Mouse (Mus musculus) adrenal gland, postnatal 36 days (tissue): ENCODE results near the gene St6galnac5. TPM values are rescaled to one million over a fixed set of nuclear protein-coding genes. Genes with fewer than 3 reads are reported as not detected.

Experiments
- DNase-seq, 2 experiments: peaks; one replicate each; pipeline ENCODE4 v3.0.0; 2021; ENCODE audit warnings: mixed read lengths in 1 of 2
- total RNA-seq, 2 experiments: library from RNA; stranded (reverse); gene quantifications; 2 replicates each; pipeline ENCODE4 v1.2.3; 2021

St6galnac5 gene
- total RNA-seq, 2 experiments from 2014 or later = 0.56 to 0.79 TPM

GRCm38 (mm10) chr3:152950299-152950698, 31.7 kb downstream of the St6galnac5 start:
- no peak for DNase-seq

DNA sequence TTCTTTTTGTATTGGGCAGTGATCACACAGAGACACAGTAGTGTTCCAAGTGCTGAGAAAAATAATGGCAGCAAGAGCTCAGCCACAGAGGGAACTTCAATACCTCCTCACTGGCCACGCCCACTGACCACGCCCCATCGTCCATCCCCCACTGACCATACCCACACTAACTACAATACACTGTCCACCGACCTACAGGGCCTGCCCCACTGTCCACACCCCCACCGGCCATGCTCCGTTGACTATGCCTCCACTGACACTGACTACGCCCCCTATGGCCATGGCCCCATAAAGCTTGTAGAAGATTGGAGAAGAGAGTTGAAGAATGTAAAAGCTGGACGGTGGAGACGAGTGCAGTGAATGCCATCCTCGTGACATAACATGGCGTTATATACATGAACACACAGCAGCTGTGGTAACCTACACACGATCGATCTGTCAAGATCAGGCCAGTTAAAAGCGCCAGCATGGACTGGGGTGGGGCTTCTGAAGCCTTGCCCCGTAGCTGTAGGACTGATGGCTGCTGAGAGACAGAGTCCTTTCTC, 32.7 kb downstream of the St6galnac5 start:
- no peak for DNase-seq

- no peak for DNase-seq
Observed at GRCm38 (mm10) chr3:152948556-152948955, 33.5 kb downstream of the St6galnac5 start.

DNA sequence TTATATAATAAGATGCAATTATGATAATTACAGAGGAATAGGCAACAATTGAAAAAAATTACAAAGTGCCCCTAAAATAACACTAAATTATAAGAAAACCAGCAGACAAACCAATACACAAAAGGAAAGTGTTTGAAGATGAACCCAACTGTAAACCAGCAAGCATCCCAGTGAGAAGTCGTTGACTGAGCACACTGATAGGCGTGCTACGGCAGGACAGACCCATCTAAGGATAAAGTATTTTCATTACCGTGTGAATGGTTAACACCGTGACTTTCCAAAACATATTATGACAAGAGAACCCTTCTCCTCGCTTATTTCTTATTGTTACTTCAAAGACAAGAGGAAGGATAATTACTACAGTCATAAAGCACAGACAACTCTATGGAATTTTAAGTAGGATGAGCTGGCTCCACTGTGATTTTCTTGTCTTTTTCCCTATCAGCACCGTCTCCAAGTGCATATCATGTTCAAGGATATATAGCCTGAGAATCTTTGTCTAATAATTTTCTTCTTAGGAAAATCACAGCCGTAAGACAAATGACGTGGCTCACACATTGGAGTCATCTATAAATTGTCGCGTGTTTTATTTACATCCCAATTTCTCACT, 34.9 kb downstream of the St6galnac5 start:
- DNase-seq = no peak

- DNase-seq = no peak
Observed at GRCm38 (mm10) chr3:152944766-152945165, 37.3 kb downstream of the St6galnac5 start.

DNA sequence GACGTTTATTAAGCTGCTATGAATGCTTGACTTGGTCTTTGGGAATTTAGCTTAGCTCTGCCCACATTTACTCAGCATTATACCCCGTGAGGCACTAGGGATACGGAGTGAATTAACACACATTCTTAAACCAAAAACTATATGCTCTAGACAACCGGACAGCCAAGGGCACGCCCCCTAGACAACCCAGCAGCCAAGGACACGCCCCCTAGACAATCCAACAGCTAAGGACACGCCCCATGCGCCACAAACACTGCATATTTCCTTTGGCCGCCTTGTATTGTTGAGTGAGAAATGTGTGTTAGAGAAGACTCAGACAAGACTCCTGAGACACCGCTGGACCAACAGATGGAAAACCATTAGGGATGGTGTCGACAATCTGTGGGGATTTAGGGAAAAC, 39.1 kb downstream of the St6galnac5 start:
- no peak for DNase-seq

DNA sequence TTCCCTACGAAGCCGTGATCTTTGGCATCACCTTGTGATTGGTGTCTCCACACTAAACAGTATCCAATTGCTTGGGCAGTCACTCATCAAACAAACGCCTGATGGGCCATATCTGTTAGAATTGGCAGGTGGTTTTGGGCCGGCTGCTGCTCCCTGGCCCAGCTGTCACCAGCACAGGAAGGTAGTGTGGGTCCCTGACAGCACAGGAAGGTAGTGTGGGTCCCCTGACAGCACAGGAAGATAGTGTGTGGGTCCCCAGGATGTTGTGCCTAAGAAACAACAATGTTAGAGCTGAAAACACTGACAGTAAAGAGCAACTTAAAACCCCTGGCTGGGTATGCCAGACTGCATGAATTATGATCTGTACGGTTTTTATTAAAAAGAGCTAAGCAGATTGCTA, 40.4 kb downstream of the St6galnac5 start:
- DNase-seq = no peak

DNA sequence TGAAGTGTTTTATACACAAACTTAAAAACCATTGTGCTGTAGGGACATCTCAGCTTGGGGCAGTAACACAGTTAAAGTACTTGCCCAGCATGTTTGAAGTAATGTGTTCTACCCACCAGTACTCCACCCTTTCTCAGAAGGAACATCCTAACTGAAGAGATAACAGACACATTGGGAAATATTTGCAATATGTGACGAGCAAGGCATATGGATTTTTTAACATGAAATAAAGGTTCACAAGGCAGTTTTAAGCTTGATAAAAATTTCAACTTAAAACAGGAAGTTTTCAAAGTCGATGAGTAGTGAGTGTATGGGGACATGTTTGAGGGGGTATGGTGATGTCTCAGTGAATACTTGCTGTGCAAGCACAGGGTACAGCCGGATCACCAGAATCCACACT, 45.7 kb downstream of the St6galnac5 start:
- no peak for DNase-seq

DNA sequence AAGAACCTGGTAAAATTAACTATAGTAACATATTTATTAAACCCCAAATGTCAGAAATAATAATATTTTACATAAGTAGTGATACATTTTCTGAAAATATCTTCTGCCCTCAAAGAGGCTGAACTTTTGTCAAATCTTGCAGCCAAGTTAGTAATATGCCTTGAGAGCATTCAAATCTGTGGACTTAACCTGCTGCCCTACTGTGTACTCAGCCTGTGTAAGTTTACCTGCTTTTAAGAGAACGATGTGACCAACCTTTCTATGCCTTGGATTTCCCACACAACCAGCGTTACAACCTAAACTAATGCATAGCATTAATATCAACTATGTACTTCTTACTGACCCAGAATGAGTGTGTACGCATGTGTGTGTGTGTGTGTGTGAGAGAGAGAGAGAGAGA, 48.3 kb downstream of the St6galnac5 start:
- DNase-seq = no peak

- no peak for DNase-seq
Observed at GRCm38 (mm10) chr3:152932544-152932943, 49.5 kb downstream of the St6galnac5 start.

- DNase-seq = no peak
Observed at GRCm38 (mm10) chr3:152932096-152932495, 50.0 kb downstream of the St6galnac5 start.

DNA sequence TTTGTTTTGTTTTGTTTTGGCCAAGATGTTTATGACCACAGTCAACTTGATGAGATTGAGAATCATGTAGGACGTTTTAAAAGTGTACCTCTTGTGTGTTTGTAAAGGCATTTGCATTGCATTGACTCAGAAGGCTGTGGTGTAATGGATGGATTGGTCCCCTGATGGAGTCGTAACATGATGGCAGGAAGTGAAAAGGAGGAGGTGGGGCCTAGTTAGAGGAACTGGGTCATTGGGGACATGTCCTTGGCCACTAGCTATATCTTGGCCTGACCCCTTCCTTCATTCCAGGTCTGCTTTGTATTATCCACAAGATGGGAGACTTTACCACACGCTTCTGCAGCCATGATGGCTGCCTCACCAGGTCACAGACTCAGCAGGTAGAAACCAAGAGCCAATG, 50.7 kb downstream of the St6galnac5 start:
- DNase-seq = no peak

DNA sequence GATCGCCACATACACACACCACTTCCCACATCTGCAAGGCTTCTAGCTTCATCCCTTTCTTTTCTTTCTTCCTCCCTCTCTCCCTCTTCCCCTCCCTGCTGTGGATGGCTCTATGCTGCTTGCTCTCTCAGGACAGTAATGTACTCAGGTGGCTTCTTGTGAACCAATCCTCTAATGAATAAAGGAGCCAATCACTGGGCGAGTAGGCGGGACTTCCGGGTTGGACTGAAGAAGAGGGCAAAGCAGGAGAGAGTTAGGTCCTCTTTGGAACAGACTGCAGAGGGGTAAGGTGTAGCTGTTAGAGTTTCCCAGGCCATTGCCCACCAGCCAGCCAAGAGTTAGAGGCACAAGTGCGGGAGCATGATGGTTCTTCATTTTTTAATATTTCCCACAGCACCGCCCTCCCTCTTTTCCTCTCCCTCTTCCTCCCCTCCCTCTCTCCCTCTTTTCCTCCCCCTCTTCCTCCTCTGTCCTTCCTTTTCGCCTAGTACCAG, 52.2 kb downstream of the St6galnac5 start:
- no peak for DNase-seq

- DNase-seq = no peak
Observed at GRCm38 (mm10) chr3:152929256-152929787, 52.7 kb downstream of the St6galnac5 start.

DNA sequence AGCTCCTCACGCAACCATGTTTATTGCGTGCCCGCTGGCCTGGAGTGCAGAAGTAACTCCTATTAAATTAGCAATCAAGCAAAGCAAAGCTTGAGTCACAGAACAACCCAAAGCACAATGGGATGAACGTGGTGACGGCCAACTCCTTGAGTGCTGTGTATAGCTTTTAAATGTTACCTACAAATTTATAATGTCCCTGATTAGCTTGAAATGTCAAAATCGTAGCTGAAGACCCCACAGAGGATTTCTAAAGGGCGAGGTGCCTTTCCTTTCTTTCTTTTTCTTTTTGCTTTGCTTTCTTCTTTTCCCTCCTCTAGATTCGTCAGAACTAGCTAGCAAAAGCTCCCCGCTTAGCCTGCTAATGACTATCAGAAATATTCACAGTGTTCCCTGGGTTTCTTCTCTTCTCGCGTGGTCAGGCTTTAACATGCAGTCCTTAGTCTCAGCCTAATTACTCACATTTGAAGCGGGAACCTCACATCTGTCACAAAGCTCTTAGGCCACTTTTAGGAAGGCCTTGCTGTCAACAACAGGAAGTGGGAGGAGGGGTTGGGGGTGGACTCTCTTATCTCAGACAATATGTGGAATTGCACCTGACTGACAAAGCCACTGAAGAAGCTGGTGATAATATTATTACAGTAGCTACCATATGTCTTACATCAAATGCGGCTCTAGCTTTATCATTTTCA, 53.6 kb downstream of the St6galnac5 start:
- no peak for DNase-seq

DNA sequence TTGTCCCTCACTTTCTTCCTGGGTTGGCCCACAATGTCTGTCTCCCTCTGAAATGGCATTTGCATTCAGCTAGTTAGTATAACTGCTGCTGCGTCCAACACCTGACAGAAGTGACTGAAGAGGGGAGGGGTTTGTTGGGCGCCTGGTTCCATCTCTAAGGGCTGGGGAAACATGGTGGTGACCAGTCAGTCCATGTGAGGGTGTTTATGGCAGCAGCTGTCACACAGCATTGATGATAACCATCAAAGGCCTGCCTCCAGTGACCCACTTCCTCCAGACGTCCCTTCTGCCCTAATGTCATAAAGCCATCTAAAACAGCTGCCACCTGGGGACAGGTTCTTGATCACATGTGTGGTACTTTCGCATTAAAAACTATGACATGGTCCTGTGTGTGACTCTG, 55.9 kb downstream of the St6galnac5 start:
- no peak for DNase-seq

GRCm38 (mm10) chr3:152925364-152925763, 56.7 kb downstream of the St6galnac5 start:
- no peak for DNase-seq

GRCm38 (mm10) chr3:152923530-152923929, 58.5 kb downstream of the St6galnac5 start:
- no peak for DNase-seq

DNA sequence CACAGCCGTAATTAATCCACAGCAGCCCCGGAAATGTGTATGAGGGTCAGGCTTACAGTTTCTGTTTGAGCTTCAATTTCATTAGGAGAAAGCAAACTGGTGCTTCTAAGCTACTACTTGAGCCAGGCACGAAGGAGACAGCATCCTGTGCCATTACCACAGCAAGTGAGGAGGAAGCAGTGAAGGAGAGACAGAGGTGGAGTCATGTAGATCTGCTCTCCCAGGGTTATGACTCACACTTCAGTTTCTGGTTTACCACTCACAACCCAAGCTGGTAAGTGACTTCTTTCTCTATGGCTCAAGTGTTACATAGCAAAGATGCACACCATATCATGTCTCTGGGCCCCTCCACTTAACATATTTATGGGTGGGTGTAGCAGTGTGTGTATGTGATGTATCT, 61.7 kb downstream of the St6galnac5 start:
- DNase-seq = no peak

DNA sequence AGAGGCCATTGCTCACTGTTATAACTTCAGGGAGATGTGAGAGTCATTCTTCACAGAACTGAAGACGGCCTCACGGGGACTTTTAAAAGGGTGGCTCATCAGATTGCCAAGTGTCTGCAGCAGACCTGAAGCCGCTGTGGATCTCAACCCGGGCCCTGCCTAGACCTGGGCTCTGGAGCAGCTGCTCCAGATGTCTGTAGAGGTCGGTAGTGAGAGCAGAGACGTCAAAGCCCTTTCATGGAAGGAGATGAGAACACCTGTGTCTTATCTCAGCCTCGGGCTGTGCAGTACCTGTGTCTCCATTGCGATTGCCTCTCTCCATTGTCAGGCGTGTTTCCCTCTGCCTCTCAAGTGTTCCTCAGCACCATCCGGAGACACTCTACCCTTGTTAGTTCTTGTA, 62.9 kb downstream of the St6galnac5 start:
- no peak for DNase-seq

- DNase-seq = no peak
Observed at GRCm38 (mm10) chr3:152917579-152917978, 64.5 kb downstream of the St6galnac5 start.

GRCm38 (mm10) chr3:152914376-152914775, 67.7 kb downstream of the St6galnac5 start:
- DNase-seq = no peak

DNA sequence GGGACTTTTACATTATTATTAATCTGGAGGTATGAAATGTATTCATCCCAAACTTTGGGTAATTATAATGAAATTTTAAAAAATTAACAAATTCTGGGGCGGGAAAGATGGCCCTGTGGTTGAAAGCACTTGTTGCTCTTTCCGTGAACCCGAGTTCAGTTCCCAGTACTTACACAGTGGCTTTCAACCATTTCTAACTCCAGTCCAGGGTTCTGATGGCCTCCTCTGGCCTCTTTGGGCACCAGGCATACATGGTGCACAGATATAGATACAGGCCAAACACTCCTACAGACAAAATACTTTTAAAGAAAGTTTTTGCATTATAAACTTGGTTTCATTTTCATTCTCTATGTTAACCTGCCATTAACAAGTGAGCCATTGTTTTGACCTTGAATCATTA, 68.4 kb downstream of the St6galnac5 start:
- DNase-seq = no peak
